Comparison of ENCODE assay signal across 10 mouse cellular contexts in genomic region chr11:119037780-119038401, GRCm38 (mm10). TPM values are rescaled to one million over a fixed set of nuclear protein-coding genes. Genes with fewer than 3 reads are reported as not detected.
DNase-seq lines count a peak whose midpoint lies in the region; ATAC-seq and TF ChIP-seq lines count a peak whose summit lies in the region.
"Had no signal": no experiment of that assay in that cellular context is flagged by ENCODE, and none has a peak within 500 bp of the region (broad histone marks: within the 10 kb centered on the region; RNA-seq: fewer than 3 reads in every experiment).

No protein-coding gene starts in this region.

- peak overlapping the region; percentile 88 for H3K4me2 ChIP-seq in heart, embryonic 12.5 days
- H3K4me2 ChIP-seq in forebrain, embryonic 16.5 days (ENCODE audit: low read length), result peak overlapping the region; percentile 79
- H3K4me2 ChIP-seq in liver, postnatal 0 days (ENCODE audit: low read depth, low read length), result peak overlapping the region; percentile 77

- TF ChIP-seq EP300 in liver, postnatal 0 days (IDR thresholded peaks at IDR 0.05; ENCODE audit: low read depth), result no peak

- H3K27me3 ChIP-seq in heart, embryonic 12.5 days (replicated peaks), result peaks cover 76% of the 10 kb centered on the region
- H3K27me3 ChIP-seq in forebrain, embryonic 16.5 days (replicated peaks; ENCODE audit: control insufficient read depth, insufficient read depth, low read length), result peaks cover 37% of the 10 kb centered on the region
- H3K27me3 ChIP-seq in liver, postnatal 0 days (ENCODE audit: insufficient read depth, low read length), result peaks cover 65% of the 10 kb centered on the region
- H3K27me3 ChIP-seq in kidney, adult 2 months (replicated peaks; ENCODE audit: control insufficient read depth, insufficient read depth, low read length), result peaks cover 4% of the 10 kb centered on the region

- no peak for ATAC-seq in heart, embryonic 12.5 days (ENCODE audit: insufficient number of reproducible peaks, low FRiP score)
- ATAC-seq in forebrain, embryonic 16.5 days, result no peak
- ATAC-seq in liver, postnatal 0 days, result no peak
- no peak for ATAC-seq in monocyte, adult 5-6 weeks (replicated peaks; ENCODE audit: insufficient number of reproducible peaks, low FRiP score, low TSS enrichment, poor library complexity, severe bottlenecking)

- H3K9ac ChIP-seq in heart, embryonic 12.5 days, result peak overlapping the region; percentile 68
- no peak overlapping the region; the same call in 1 of the 2 replicates for H3K9ac ChIP-seq in forebrain, embryonic 16.5 days (replicated peaks; ENCODE audit: low read depth, low read length)
- no peak overlapping the region for H3K9ac ChIP-seq in liver, postnatal 0 days (replicated peaks)

- H3K4me1 ChIP-seq in heart, embryonic 12.5 days (replicated peaks), result peaks cover 56% of the 10 kb centered on the region
- H3K4me1 ChIP-seq in forebrain, embryonic 16.5 days (replicated peaks; ENCODE audit: control insufficient read depth, insufficient read depth, low read length), result peaks cover 64% of the 10 kb centered on the region
- H3K4me1 ChIP-seq in liver, postnatal 0 days (ENCODE audit: insufficient read depth), result peaks cover 39% of the 10 kb centered on the region
- peaks cover 14% of the 10 kb centered on the region; the same call in 1 of the 2 replicates for H3K4me1 ChIP-seq in kidney, adult 2 months (ENCODE audit: control insufficient read depth, insufficient read depth, low read length)

- H3K36me3 ChIP-seq in heart, embryonic 12.5 days, result peaks cover 10% of the 10 kb centered on the region
- no peaks in the 10 kb centered on the region for H3K36me3 ChIP-seq in forebrain, embryonic 16.5 days (ENCODE audit: control insufficient read depth, insufficient read depth)
- no peaks in the 10 kb centered on the region; the same call in 1 of the 2 replicates for H3K36me3 ChIP-seq in liver, postnatal 0 days (replicated peaks; ENCODE audit: insufficient read depth, low read length)
- no peaks in the 10 kb centered on the region for H3K36me3 ChIP-seq in kidney, adult 2 months (ENCODE audit: control insufficient read depth, insufficient read depth, low read length)

- H3K9me3 ChIP-seq in heart, embryonic 12.5 days (replicated peaks), result no peaks in the 10 kb centered on the region
- H3K9me3 ChIP-seq in forebrain, embryonic 16.5 days (ENCODE audit: control insufficient read depth, low read length), result no peaks in the 10 kb centered on the region
- no peaks in the 10 kb centered on the region for H3K9me3 ChIP-seq in liver, postnatal 0 days (ENCODE audit: low read length)

- peak overlapping the region; percentile 53 for H3K4me3 ChIP-seq in heart, embryonic 12.5 days
- H3K4me3 ChIP-seq in forebrain, embryonic 16.5 days (replicated peaks; ENCODE audit: low read length), result peak overlapping the region; percentile 47
- H3K4me3 ChIP-seq in liver, postnatal 0 days (ENCODE audit: low read depth, low read length), result peak overlapping the region; percentile 49; the same call in 1 of the 2 replicates
- H3K4me3 ChIP-seq in kidney, adult 2 months (ENCODE audit: insufficient read depth, low read depth, low read length), result no peak overlapping the region

- no peak for TF ChIP-seq CTCF in liver, postnatal 0 days (IDR thresholded peaks at IDR 0.05; ENCODE audit: low read depth)
- TF ChIP-seq CTCF in kidney, adult 2 months (conservative IDR thresholded peaks at IDR 0.05; ENCODE audit: insufficient read depth, insufficient read length, low read depth, low read length), result no peak

- no peak overlapping the region for H3K27ac ChIP-seq in heart, embryonic 12.5 days (ENCODE audit: poor library complexity, severe bottlenecking)
- H3K27ac ChIP-seq in forebrain, embryonic 16.5 days (ENCODE audit: low read length), result no peak overlapping the region
- no peak overlapping the region for H3K27ac ChIP-seq in liver, postnatal 0 days (ENCODE audit: low read depth)
- H3K27ac ChIP-seq in kidney, adult 2 months (ENCODE audit: insufficient read depth, low read depth, low read length), result no peak overlapping the region
- H3K27ac ChIP-seq: macrophage had no signal

- DNase-seq in heart, postnatal 10 days, result no peak
- DNase-seq in NIH3T3 (ENCODE audit: low read depth), result peak; percentile 38
- DNase-seq in liver, postnatal 0 days, result no peak
- no peak for DNase-seq in adrenal gland, postnatal 10 days
- DNase-seq in kidney, adult 2 months, result no peak

- 14% methylated on average over 18 of the region's 18 CpGs for WGBS in heart, embryonic 12.5 days
- 8% methylated on average over 18 of the region's 18 CpGs for WGBS in forebrain, embryonic 16.5 days
- WGBS in liver, postnatal 0 days (ENCODE audit: insufficient replicate concordance), result 39% methylated on average over 18 of the region's 18 CpGs
- WGBS in kidney, adult 2 months, result 85% methylated on average over 18 of the region's 18 CpGs

- TF ChIP-seq POLR2A in kidney, adult 2 months (IDR thresholded peaks at IDR 0.05; ENCODE audit: low read depth, low read length), result no peak

- intact Hi-C loops in heart, postnatal 10 days (cut with DNase I), result no loop called here

RNA-seq across cellular contexts. Expression of gene Cbx8, which starts 2.9 kb away (rescaled TPM):
- 7.3 and 8.8 TPM in 2 replicates for polyA plus RNA-seq in heart, embryonic 12.5 days (2016; fragmentation: Nextera tagmentation; extraction: Ambion mirVana)
- total RNA-seq in heart, postnatal 10 days (2021), result 1 to 10 TPM; 5.6 to 7.5 TPM
- 12.3 and 13.4 TPM in 2 replicates for polyA plus RNA-seq in forebrain, embryonic 16.5 days (2015; fragmentation: Nextera tagmentation; extraction: Ambion mirVana)
- 3.1 and 3.9 TPM in 2 replicates for polyA plus RNA-seq in liver, postnatal 0 days (2015; fragmentation: Nextera tagmentation; extraction: Ambion mirVana)
- total RNA-seq in adrenal gland, postnatal 10 days (2021), result 10 to 100 TPM in 1 of 2 experiments, 1 to 10 TPM in 1; 8.8 to 12.3 TPM
- 2.7 to 7.3 TPM (median 4.7 TPM) in 3 replicates for total RNA-seq in monocyte, adult 5-6 weeks (2017)
- 2.1 and 2.7 TPM in 2 replicates for polyA plus RNA-seq in kidney, adult 2 months (2012; rRNA removed)

RNA-seq across cellular contexts. Expression of gene Cbx2, which starts 15.1 kb away (rescaled TPM):
- polyA plus RNA-seq in heart, embryonic 12.5 days (2016; fragmentation: Nextera tagmentation; extraction: Ambion mirVana), result 29.3 and 30.5 TPM in 2 replicates
- 1 to 10 TPM; 5.2 to 6.8 TPM for total RNA-seq in heart, postnatal 10 days (2021)
- polyA plus RNA-seq in forebrain, embryonic 16.5 days (2015; fragmentation: Nextera tagmentation; extraction: Ambion mirVana), result 24.9 and 26.7 TPM in 2 replicates
- 1.9 and 2.0 TPM in 2 replicates for polyA plus RNA-seq in liver, postnatal 0 days (2015; fragmentation: Nextera tagmentation; extraction: Ambion mirVana)
- 1 to 10 TPM; 6.7 to 7.9 TPM for total RNA-seq in adrenal gland, postnatal 10 days (2021)
- 0.75 to 2.7 TPM (median 2.2 TPM) in 3 replicates for total RNA-seq in monocyte, adult 5-6 weeks (2017)
- polyA plus RNA-seq in kidney, adult 2 months (2012; rRNA removed), result 3.5 and 3.9 TPM in 2 replicates

RNA-seq across cellular contexts. Expression of gene Cbx4, which starts 48.1 kb away (rescaled TPM):
- polyA plus RNA-seq in heart, embryonic 12.5 days (2016; fragmentation: Nextera tagmentation; extraction: Ambion mirVana), result 13.2 and 14.9 TPM in 2 replicates
- total RNA-seq in heart, postnatal 10 days (2021), result 10 to 100 TPM; 22.1 to 22.6 TPM
- polyA plus RNA-seq in forebrain, embryonic 16.5 days (2015; fragmentation: Nextera tagmentation; extraction: Ambion mirVana), result 18.1 and 18.5 TPM in 2 replicates
- 2.8 and 4.7 TPM in 2 replicates for polyA plus RNA-seq in liver, postnatal 0 days (2015; fragmentation: Nextera tagmentation; extraction: Ambion mirVana)
- total RNA-seq in adrenal gland, postnatal 10 days (2021), result 100 to 1,000 TPM in 1 of 2 experiments, 10 to 100 TPM in 1; 52.0 to 133 TPM
- total RNA-seq in monocyte, adult 5-6 weeks (2017), result 35.2 to 45.8 TPM (median 42.2 TPM) in 3 replicates
- polyA plus RNA-seq in kidney, adult 2 months (2012; rRNA removed), result 9.3 and 10.6 TPM in 2 replicates

RNA-seq across cellular contexts. Expression of gene Enpp7, which starts 49.9 kb away (rescaled TPM):
- not detected in 2 replicates for polyA plus RNA-seq in heart, embryonic 12.5 days (2016; fragmentation: Nextera tagmentation; extraction: Ambion mirVana)
- total RNA-seq in heart, postnatal 10 days (2021), result not detected
- not detected in 2 replicates for polyA plus RNA-seq in forebrain, embryonic 16.5 days (2015; fragmentation: Nextera tagmentation; extraction: Ambion mirVana)
- polyA plus RNA-seq in liver, postnatal 0 days (2015; fragmentation: Nextera tagmentation; extraction: Ambion mirVana), result not detected in 2 replicates
- total RNA-seq in adrenal gland, postnatal 10 days (2021), result not detected
- not detected in 3 replicates for total RNA-seq in monocyte, adult 5-6 weeks (2017)
- polyA plus RNA-seq in kidney, adult 2 months (2012; rRNA removed), result not detected in 2 replicates
- polyA plus RNA-seq: macrophage; thymus, postnatal 0 days had no signal
